Comparison of ENCODE assay signal across 27 mouse cellular contexts in genomic region chr19:42996406-42996805, GRCm38 (mm10).
"Had no signal": no experiment of that assay in that cellular context is flagged by ENCODE, and none has a peak within 500 bp of the region (broad histone marks: within the 10 kb centered on the region; RNA-seq: fewer than 3 reads in every experiment).

No protein-coding gene starts in this region.

- H3K27me3 ChIP-seq: embryonic facial prominence, embryonic 12.5 days; embryonic facial prominence, embryonic 13.5 days; embryonic facial prominence, embryonic 15.5 days; forebrain, embryonic 12.5 days; forebrain, embryonic 13.5 days; forebrain, embryonic 15.5 days had no signal

- H3K9me3 ChIP-seq: embryonic facial prominence, embryonic 10.5 days; embryonic facial prominence, embryonic 12.5 days; embryonic facial prominence, embryonic 13.5 days; embryonic facial prominence, embryonic 15.5 days; forebrain, embryonic 10.5 days; forebrain, embryonic 12.5 days; forebrain, embryonic 13.5 days; forebrain, embryonic 15.5 days had no signal

- H3K9ac ChIP-seq: embryonic facial prominence, embryonic 12.5 days; embryonic facial prominence, embryonic 13.5 days; embryonic facial prominence, embryonic 15.5 days; forebrain, embryonic 12.5 days; forebrain, embryonic 13.5 days; forebrain, embryonic 15.5 days; forebrain, postnatal 0 days had no signal

- H3K4me1 ChIP-seq: embryonic facial prominence, embryonic 10.5 days; embryonic facial prominence, embryonic 12.5 days; embryonic facial prominence, embryonic 13.5 days; embryonic facial prominence, embryonic 15.5 days; forebrain, embryonic 10.5 days; forebrain, embryonic 12.5 days; forebrain, embryonic 13.5 days; forebrain, embryonic 15.5 days had no signal

- H3K4me2 ChIP-seq: embryonic facial prominence, embryonic 12.5 days; embryonic facial prominence, embryonic 13.5 days; embryonic facial prominence, embryonic 15.5 days; forebrain, embryonic 12.5 days; forebrain, embryonic 13.5 days; forebrain, embryonic 15.5 days had no signal

- H3K4me3 ChIP-seq: embryonic facial prominence, embryonic 10.5 days; embryonic facial prominence, embryonic 12.5 days; embryonic facial prominence, embryonic 13.5 days; embryonic facial prominence, embryonic 15.5 days; erythroblast, embryonic 14.5 days; forebrain, embryonic 10.5 days; forebrain, embryonic 12.5 days; forebrain, embryonic 13.5 days; forebrain, embryonic 15.5 days; gastrocnemius, adult 2 months; heart, adult 2 months had no signal

- DNase-seq: cerebellum, adult 2 months; cerebellum, adult 8-10 months; cerebellum, adult 9-10 months; cerebellum, adult 9-11 months; cerebellum, postnatal 10 days; cerebellum, postnatal 14 days; cerebellum, postnatal 25 days; cerebellum, postnatal 36 days; embryo, embryonic 11 days; forebrain, postnatal 0 days; gastrocnemius, adult 2 months; gastrocnemius, postnatal 10 days; gastrocnemius, postnatal 14 days; gastrocnemius, postnatal 25 days; gastrocnemius, postnatal 36 days; heart, adult 11 months; heart, adult 18-20 months; heart, adult 2 months had no signal

- H3K27ac ChIP-seq: embryonic facial prominence, embryonic 10.5 days; embryonic facial prominence, embryonic 12.5 days; embryonic facial prominence, embryonic 13.5 days; embryonic facial prominence, embryonic 15.5 days; forebrain, embryonic 10.5 days; forebrain, embryonic 12.5 days; forebrain, embryonic 13.5 days; forebrain, embryonic 15.5 days; gastrocnemius, adult 2 months; heart, adult 2 months had no signal

- H3K36me3 ChIP-seq: embryonic facial prominence, embryonic 10.5 days; embryonic facial prominence, embryonic 12.5 days; embryonic facial prominence, embryonic 13.5 days; embryonic facial prominence, embryonic 15.5 days; forebrain, embryonic 10.5 days; forebrain, embryonic 12.5 days; forebrain, embryonic 15.5 days had no signal
